Comparison of ENCODE assay signal across 9 mouse cellular contexts in genomic region chr9:43879220-43879968, GRCm38 (mm10).
A peak's percentile ranks its signal among the peaks of the same experiment; 100 is the strongest.
DNase-seq lines count a peak whose midpoint lies in the region; ATAC-seq lines count a peak whose summit lies in the region.
"Had no signal": no experiment of that assay in that cellular context is flagged by ENCODE, and none has a peak within 500 bp of the region (broad histone marks: within the 10 kb centered on the region; RNA-seq: fewer than 3 reads in every experiment).

No protein-coding gene starts in this region.

- no peaks in the 10 kb centered on the region for H3K9me3 ChIP-seq in kidney, embryonic 16.5 days (ENCODE audit: low read length)
- H3K9me3 ChIP-seq in embryonic facial prominence, embryonic 11.5 days (replicated peaks; ENCODE audit: control insufficient read depth, low read length) = no peaks in the 10 kb centered on the region
- H3K9me3 ChIP-seq in hindbrain, embryonic 11.5 days (ENCODE audit: control insufficient read depth, low read length) = no peaks in the 10 kb centered on the region
- no peaks in the 10 kb centered on the region for H3K9me3 ChIP-seq in midbrain, embryonic 16.5 days (replicated peaks; ENCODE audit: control insufficient read depth, low read length, poor library complexity, severe bottlenecking)

- ATAC-seq in kidney, embryonic 16.5 days (ENCODE audit: low FRiP score, low TSS enrichment) = no peak
- ATAC-seq in embryonic facial prominence, embryonic 11.5 days (replicated peaks; ENCODE audit: insufficient number of reproducible peaks, low FRiP score, low TSS enrichment, low read depth) = no peak
- peak; percentile 74 for ATAC-seq in hindbrain, embryonic 11.5 days (ENCODE audit: low FRiP score)
- ATAC-seq in midbrain, embryonic 16.5 days = peak; percentile 25; the same call in 1 of the 2 replicates

- H3K4me2 ChIP-seq in kidney, embryonic 16.5 days (replicated peaks; ENCODE audit: low read depth, low read length) = peak overlapping the region; percentile 39
- H3K4me2 ChIP-seq in embryonic facial prominence, embryonic 11.5 days (ENCODE audit: low read depth, low read length) = peak overlapping the region; percentile 35
- H3K4me2 ChIP-seq in hindbrain, embryonic 11.5 days (replicated peaks; ENCODE audit: low read depth, low read length) = peak overlapping the region; percentile 45
- H3K4me2 ChIP-seq in midbrain, embryonic 16.5 days (ENCODE audit: low read length) = peak overlapping the region; percentile 79

- no peaks in the 10 kb centered on the region for H3K36me3 ChIP-seq in kidney, embryonic 16.5 days (ENCODE audit: insufficient read depth, low read length)
- H3K36me3 ChIP-seq in embryonic facial prominence, embryonic 11.5 days (replicated peaks; ENCODE audit: control insufficient read depth, insufficient read depth, low read depth, low read length) = no peaks in the 10 kb centered on the region
- H3K36me3 ChIP-seq in hindbrain, embryonic 11.5 days (ENCODE audit: control insufficient read depth, insufficient read depth, low read length) = no peaks in the 10 kb centered on the region
- no peaks in the 10 kb centered on the region for H3K36me3 ChIP-seq in midbrain, embryonic 16.5 days (ENCODE audit: control insufficient read depth, insufficient read depth, low read length)

- peaks cover 42% of the 10 kb centered on the region for H3K27me3 ChIP-seq in kidney, embryonic 16.5 days (ENCODE audit: insufficient read depth, low read length)
- H3K27me3 ChIP-seq in embryonic facial prominence, embryonic 11.5 days (ENCODE audit: control insufficient read depth, insufficient read depth, low read length) = peaks cover 30% of the 10 kb centered on the region
- peaks cover 15% of the 10 kb centered on the region; the same call in 1 of the 2 replicates for H3K27me3 ChIP-seq in hindbrain, embryonic 11.5 days (ENCODE audit: control insufficient read depth, insufficient read depth, low read length)
- H3K27me3 ChIP-seq in midbrain, embryonic 16.5 days (ENCODE audit: control insufficient read depth, insufficient read depth, low read depth, low read length) = peaks cover 4% of the 10 kb centered on the region; the same call in 1 of the 2 replicates

- WGBS in kidney, embryonic 16.5 days = 3% methylated on average over 24 of the region's 24 CpGs
- WGBS in embryonic facial prominence, embryonic 11.5 days = 2% methylated on average over 24 of the region's 24 CpGs
- 4% methylated on average over 24 of the region's 24 CpGs for WGBS in hindbrain, embryonic 11.5 days
- WGBS in midbrain, embryonic 16.5 days = 3% methylated on average over 24 of the region's 24 CpGs

- peaks cover 12% of the 10 kb centered on the region for H3K4me1 ChIP-seq in kidney, embryonic 16.5 days (ENCODE audit: insufficient read depth, low read length)
- no peaks in the 10 kb centered on the region for H3K4me1 ChIP-seq in embryonic facial prominence, embryonic 11.5 days (ENCODE audit: control insufficient read depth, insufficient read depth, low read length)
- H3K4me1 ChIP-seq in hindbrain, embryonic 11.5 days (replicated peaks; ENCODE audit: control insufficient read depth, insufficient read depth, low read length) = peaks cover 7% of the 10 kb centered on the region; the same call in 1 of the 2 replicates
- peaks cover 11% of the 10 kb centered on the region for H3K4me1 ChIP-seq in midbrain, embryonic 16.5 days (ENCODE audit: control insufficient read depth, insufficient read depth, low read length)

- no peak overlapping the region for H3K9ac ChIP-seq in kidney, embryonic 16.5 days (replicated peaks; ENCODE audit: low read length)
- H3K9ac ChIP-seq in embryonic facial prominence, embryonic 11.5 days (replicated peaks; ENCODE audit: low read length) = no peak overlapping the region; the same call in 1 of the 2 replicates
- H3K9ac ChIP-seq in hindbrain, embryonic 11.5 days (ENCODE audit: low read depth, low read length) = peak overlapping the region; percentile 0
- H3K9ac ChIP-seq in midbrain, embryonic 16.5 days (ENCODE audit: low read depth, low read length) = peak overlapping the region; percentile 64

- no peak for DNase-seq in kidney, postnatal 10 days
- DNase-seq in embryonic facial prominence, embryonic 11.5 days (ENCODE audit: low spot score) = no peak
- DNase-seq in hindbrain, embryonic 11.5 days (ENCODE audit: low spot score) = no peak
- DNase-seq in adrenal gland, adult 18-20 months (ENCODE audit: low spot score in 2 of 2) = no peak
- no peak for DNase-seq in layer of hippocampus, postnatal 25 days (ENCODE audit: extremely low spot score in 1 of 2, low spot score in 1 of 2)
- no peak for DNase-seq in embryo, embryonic 11 days
- DNase-seq: cerebellum, adult 9-10 months had no signal

- H3K4me3 ChIP-seq in kidney, embryonic 16.5 days (ENCODE audit: low read length) = peak overlapping the region; percentile 15
- H3K4me3 ChIP-seq in embryonic facial prominence, embryonic 11.5 days (ENCODE audit: low read depth, low read length) = peak overlapping the region; percentile 15
- peak overlapping the region; percentile 20 for H3K4me3 ChIP-seq in hindbrain, embryonic 11.5 days (ENCODE audit: low read depth, low read length)
- peak overlapping the region; percentile 37 for H3K4me3 ChIP-seq in midbrain, embryonic 16.5 days (ENCODE audit: low read depth, low read length)

- H3K27ac ChIP-seq in kidney, embryonic 16.5 days (ENCODE audit: low read length) = no peak overlapping the region
- no peak overlapping the region for H3K27ac ChIP-seq in embryonic facial prominence, embryonic 11.5 days (replicated peaks; ENCODE audit: low read depth, low read length)
- peak overlapping the region; percentile 58 for H3K27ac ChIP-seq in hindbrain, embryonic 11.5 days (ENCODE audit: low read depth, low read length)
- peak overlapping the region; percentile 47; the same call in 1 of the 2 replicates for H3K27ac ChIP-seq in midbrain, embryonic 16.5 days (ENCODE audit: low read length)

Comparison
In these comparisons a context has a peak if more than half of its experiments do, and no peak if none do; other contexts are left out.
1. ATAC-seq: peak in hindbrain, embryonic 11.5 days (single experiment) and midbrain, embryonic 16.5 days (single experiment); none in kidney, embryonic 16.5 days (single experiment) and embryonic facial prominence, embryonic 11.5 days (single experiment).
2. H3K27ac ChIP-seq: peak in hindbrain, embryonic 11.5 days (single experiment) and midbrain, embryonic 16.5 days (single experiment); none in kidney, embryonic 16.5 days (single experiment) and embryonic facial prominence, embryonic 11.5 days (single experiment).
3. H3K9ac ChIP-seq: peak in hindbrain, embryonic 11.5 days (single experiment) and midbrain, embryonic 16.5 days (single experiment); none in kidney, embryonic 16.5 days (single experiment) and embryonic facial prominence, embryonic 11.5 days (single experiment).
4. Peak in every context shown above with its lines, with median percentiles within 50 percentile points of each other: H3K4me2 ChIP-seq and H3K4me3 ChIP-seq.